Comparison of ENCODE assay signal across 9 mouse cellular contexts in genomic region chr10:40683868-40684253, GRCm38 (mm10). TPM values are rescaled to one million over a fixed set of nuclear protein-coding genes. Genes with fewer than 3 reads are reported as not detected.
A peak's percentile ranks its signal among the peaks of the same experiment; 100 is the strongest.
DNase-seq lines count a peak whose midpoint lies in the region; ATAC-seq and TF ChIP-seq lines count a peak whose summit lies in the region.
"Had no signal": no experiment of that assay in that cellular context is flagged by ENCODE, and none has a peak within 500 bp of the region (broad histone marks: within the 10 kb centered on the region; RNA-seq: fewer than 3 reads in every experiment).

No protein-coding gene starts in this region.

- H3K27me3 ChIP-seq in lung, embryonic 15.5 days: no peaks in the 10 kb centered on the region
- H3K27me3 ChIP-seq in limb, embryonic 10.5 days (ENCODE audit: low read depth, poor library complexity, severe bottlenecking): no peaks in the 10 kb centered on the region

- TF ChIP-seq POLR2A in olfactory bulb, adult 2 months (IDR thresholded peaks at IDR 0.05; ENCODE audit: insufficient read depth, low read depth, low read length): no peak

- TF ChIP-seq CTCF in olfactory bulb, adult 2 months (IDR thresholded peaks at IDR 0.05; ENCODE audit: insufficient read depth, low read depth, low read length): no peak

- H3K4me3 ChIP-seq in lung, embryonic 15.5 days: peak overlapping the region; percentile 49
- peak overlapping the region; percentile 70 for H3K4me3 ChIP-seq in limb, embryonic 10.5 days
- H3K4me3 ChIP-seq in olfactory bulb, adult 2 months (ENCODE audit: insufficient read depth, low read depth, low read length): peak overlapping the region; percentile 48; the same call in 1 of the 2 replicates

- peak; percentile 15 for DNase-seq in adrenal gland, adult 8-10 months
- no peak for DNase-seq in adrenal gland, postnatal 4 days (ENCODE audit: low spot score in 2 of 2)
- no peak for DNase-seq in lung, postnatal 10 days
- DNase-seq in limb, embryonic 10.5 days (ENCODE audit: low spot score): no peak
- no peak for DNase-seq in thymus, postnatal 25 days
- no peak for DNase-seq in gastrocnemius, postnatal 25 days

- peaks cover 4% of the 10 kb centered on the region; the same call in 1 of the 2 replicates for H3K4me1 ChIP-seq in lung, embryonic 15.5 days
- peaks cover 21% of the 10 kb centered on the region for H3K4me1 ChIP-seq in limb, embryonic 10.5 days
- peaks cover 13% of the 10 kb centered on the region for H3K4me1 ChIP-seq in olfactory bulb, adult 2 months (ENCODE audit: control insufficient read depth, insufficient read depth, low read length)
- H3K4me1 ChIP-seq: liver, embryonic 15.5 days had no signal

- H3K9me3 ChIP-seq in lung, embryonic 15.5 days: no peaks in the 10 kb centered on the region
- H3K9me3 ChIP-seq in limb, embryonic 10.5 days (replicated peaks): no peaks in the 10 kb centered on the region
- H3K9me3 ChIP-seq: liver, embryonic 15.5 days had no signal

- H3K36me3 ChIP-seq in lung, embryonic 15.5 days: no peaks in the 10 kb centered on the region
- H3K36me3 ChIP-seq in limb, embryonic 10.5 days: no peaks in the 10 kb centered on the region
- H3K36me3 ChIP-seq: liver, embryonic 15.5 days had no signal

- H3K27ac ChIP-seq in lung, embryonic 15.5 days: no peak overlapping the region
- H3K27ac ChIP-seq in limb, embryonic 10.5 days: peak overlapping the region; percentile 95
- no peak overlapping the region for H3K27ac ChIP-seq in olfactory bulb, adult 2 months (ENCODE audit: insufficient read depth, low read depth, low read length)
- H3K27ac ChIP-seq: liver, embryonic 15.5 days had no signal

- H3K4me2 ChIP-seq in lung, embryonic 15.5 days: peak overlapping the region; percentile 76

- WGBS in lung, embryonic 15.5 days: 57% methylated on average over 9 of the region's 9 CpGs
- 63% methylated on average over 9 of the region's 9 CpGs for WGBS in limb, embryonic 10.5 days
- 69% methylated on average over 9 of the region's 9 CpGs for WGBS in olfactory bulb, adult 2 months

- peak; percentile 11 for ATAC-seq in lung, embryonic 15.5 days (ENCODE audit: borderline replicate concordance, extremely low read depth, low FRiP score, low TSS enrichment)

- no peak overlapping the region for H3K9ac ChIP-seq in lung, embryonic 15.5 days
- H3K9ac ChIP-seq: liver, embryonic 15.5 days had no signal

RNA-seq across cellular contexts. Expression of gene Mettl24, which starts 0.8 kb away (rescaled TPM):
- 10 to 100 TPM in 1 of 4 experiments, 1 to 10 TPM in 3; 6.7 to 10.4 (median 8.5) TPM for total RNA-seq in adrenal gland, adult 8-10 months (2022)
- total RNA-seq in adrenal gland, postnatal 4 days (2021): 1 to 10 TPM; 9.3 to 9.9 TPM
- 3.9 and 4.3 TPM in 2 replicates for polyA plus RNA-seq in lung, embryonic 15.5 days (2015; fragmentation: Nextera tagmentation; extraction: Ambion mirVana)
- 1.6 and 1.8 TPM in 2 replicates for polyA plus RNA-seq in limb, embryonic 10.5 days (2016; fragmentation: Nextera tagmentation; extraction: Ambion mirVana)
- polyA plus RNA-seq in olfactory bulb, adult 2 months (2012; ENCODE audit: insufficient read depth, insufficient read length, low replicate concordance, missing spikeins): not detected in 2 replicates
- total RNA-seq in gastrocnemius, postnatal 25 days (2021): under 1 TPM; 0.46 to 0.86 TPM

RNA-seq across cellular contexts. Expression of gene Ddo, which starts 54.0 kb away (rescaled TPM):
- 1 to 10 TPM; 3.7 to 9.9 (median 6.3) TPM for total RNA-seq in adrenal gland, adult 8-10 months (2022)
- 1 to 10 TPM; 6.6 to 7.4 TPM for total RNA-seq in adrenal gland, postnatal 4 days (2021)
- polyA plus RNA-seq in lung, embryonic 15.5 days (2015; fragmentation: Nextera tagmentation; extraction: Ambion mirVana): 2.8 and 3.3 TPM in 2 replicates
- polyA plus RNA-seq in limb, embryonic 10.5 days (2016; fragmentation: Nextera tagmentation; extraction: Ambion mirVana): 0.08 and 0.34 TPM in 2 replicates
- polyA plus RNA-seq in olfactory bulb, adult 2 months (2012; ENCODE audit: insufficient read depth, insufficient read length, low replicate concordance, missing spikeins): not detected in 2 replicates
- 10 to 100 TPM; 24.1 to 25.4 TPM for total RNA-seq in gastrocnemius, postnatal 25 days (2021)

Comparison
In these comparisons a context has a peak if more than half of its experiments do, and no peak if none do; other contexts are left out.
1. RNA of gene Mettl24, which starts 0.8 kb away (total RNA-seq): 9.3 to 9.9 TPM in adrenal gland, postnatal 4 days and 6.7 to 10.4 TPM in adrenal gland, adult 8-10 months; 0.46 to 0.86 TPM in gastrocnemius, postnatal 25 days; every median in the first group is over 4 times any median in the second.
2. Peak in every context shown above with its lines, with median percentiles within 50 percentile points of each other: H3K4me3 ChIP-seq.